9 mouse cellular contexts compared by ENCODE assay signal in the genomic region with DNA sequence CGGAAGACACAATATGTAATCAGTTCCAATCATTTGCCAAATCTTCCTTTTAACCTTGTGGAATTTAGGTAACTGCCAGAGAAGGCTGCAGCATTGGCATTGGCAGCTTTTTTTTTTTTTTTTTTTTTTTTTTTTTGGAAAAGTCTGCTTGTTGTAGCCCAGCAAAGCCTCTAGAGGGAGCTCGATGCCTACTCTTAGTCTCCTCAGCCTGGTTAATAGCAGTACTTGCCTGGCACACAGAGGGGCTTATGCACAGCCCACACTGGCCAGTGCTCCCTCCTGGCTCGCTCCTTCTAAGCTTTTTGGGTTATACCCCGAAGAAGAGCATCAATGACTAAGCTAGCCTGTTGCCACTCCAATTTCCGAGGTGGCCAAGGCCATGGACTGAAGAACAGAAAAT.
DNase-seq lines count a peak whose midpoint lies in the region; ATAC-seq lines count a peak whose summit lies in the region.
"Had no signal": no experiment of that assay in that cellular context is flagged by ENCODE, and none has a peak within 500 bp of the region (broad histone marks: within the 10 kb centered on the region; RNA-seq: fewer than 3 reads in every experiment).

No protein-coding gene starts in this region.

- H3K27ac ChIP-seq in stomach, embryonic 14.5 days (ENCODE audit: low read length) = no peak overlapping the region

- no peaks in the 10 kb centered on the region; the same call in 1 of the 2 replicates for H3K36me3 ChIP-seq in stomach, embryonic 14.5 days (ENCODE audit: control insufficient read depth, insufficient read depth, low read length)
- H3K36me3 ChIP-seq: G1E had no signal

- H3K9ac ChIP-seq in stomach, embryonic 14.5 days (replicated peaks; ENCODE audit: low read depth, low read length) = no peak overlapping the region

- WGBS in stomach, embryonic 14.5 days = 14% methylated on average over 5 of the region's 5 CpGs

- ATAC-seq in cerebellum, adult (ENCODE audit: insufficient number of reproducible peaks, low FRiP score, low TSS enrichment) = peak; percentile 62
- ATAC-seq in stomach, embryonic 14.5 days (ENCODE audit: insufficient number of reproducible peaks, insufficient read depth, low FRiP score, low read depth) = peak; percentile 39; the same call in 1 of the 2 replicates

- no peaks in the 10 kb centered on the region for H3K9me3 ChIP-seq in stomach, embryonic 14.5 days (ENCODE audit: control insufficient read depth, low read depth, low read length)

- intact Hi-C loops in gastrocnemius, postnatal 14 days (cut with DNase I; ENCODE audit: low total_unique reads) = loop anchor here (10.0 kb wide), 1 partner anchor 145 kb away; no protein-coding TSS in a partner anchor

- no peaks in the 10 kb centered on the region for H3K27me3 ChIP-seq in stomach, embryonic 14.5 days (ENCODE audit: control insufficient read depth, insufficient read depth, low read length)

- DNase-seq in cerebellum, adult 11 months = no peak
- DNase-seq in ES-CJ7 (ENCODE audit: low read depth, low spot score) = peak; percentile 63
- peak; percentile 72 for DNase-seq in cerebellum, adult 9-11 months
- DNase-seq in gastrocnemius, postnatal 14 days = peak; percentile 40
- peak; percentile 44 for DNase-seq in kidney, adult 9 months
- DNase-seq in mesoderm, embryonic 11.5 days (ENCODE audit: low read depth, low spot score) = peak; percentile 79

- peaks cover 15% of the 10 kb centered on the region for H3K4me1 ChIP-seq in stomach, embryonic 14.5 days (ENCODE audit: control insufficient read depth, insufficient read depth, low read length)

- H3K4me3 ChIP-seq in stomach, embryonic 14.5 days (ENCODE audit: low read depth, low read length) = no peak overlapping the region

- no peak overlapping the region for H3K4me2 ChIP-seq in stomach, embryonic 14.5 days (replicated peaks; ENCODE audit: low read depth, low read length)
